Mouse (Mus musculus) fat pad, adult 2 months (tissue): ENCODE data around the gene Ptpn3.

ENCODE experiments used
- DNase-seq: peaks from one replicate; pipeline ENCODE4 v3.0.0-alpha.2; 2011; ENCODE audit warnings: low read depth, low spot score; ENCODE audit errors: extremely low read depth

Ptpn3 gene

DNA sequence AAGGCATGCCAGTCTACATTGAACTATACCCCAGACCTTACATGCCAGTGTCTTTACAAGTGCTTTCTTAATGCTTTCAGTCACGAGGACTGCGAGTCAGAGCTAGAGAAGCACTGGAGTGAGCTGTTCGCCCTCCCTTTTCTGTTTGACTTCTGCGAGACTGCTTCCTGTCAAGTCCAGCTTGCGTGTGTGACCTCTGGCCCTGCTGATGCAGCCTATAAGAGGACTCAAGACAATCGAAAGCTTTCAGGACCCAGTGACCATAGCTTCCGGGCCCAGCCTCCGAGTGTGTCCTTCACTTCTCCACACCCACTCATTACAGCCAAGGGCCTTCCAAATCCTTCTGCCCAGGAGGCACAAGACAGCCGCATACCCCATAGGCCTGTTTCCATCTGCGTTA lies 126.3 kb downstream of the Ptpn3 start:
- no peak for DNase-seq

DNA sequence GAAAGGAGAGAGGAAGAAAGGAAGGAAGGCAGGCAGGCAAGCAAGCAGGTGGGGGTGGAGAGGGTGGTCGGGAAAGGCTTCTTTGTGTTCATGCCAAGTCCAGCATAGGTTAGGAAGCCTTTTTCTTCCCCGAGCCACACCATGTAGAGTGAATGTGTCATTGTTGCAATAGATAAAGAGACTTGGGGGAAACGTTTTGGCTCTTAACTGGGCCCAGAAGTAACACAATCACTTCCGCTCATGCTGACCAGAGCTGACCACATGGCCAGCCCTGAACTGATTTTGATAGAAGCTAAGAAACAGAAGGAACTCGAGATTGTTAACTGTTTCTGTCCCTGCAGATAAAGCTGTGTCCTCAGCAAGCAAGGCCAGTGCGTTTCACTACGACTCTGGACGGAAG lies 128.8 kb downstream of the Ptpn3 start:
- DNase-seq, result no peak

DNA sequence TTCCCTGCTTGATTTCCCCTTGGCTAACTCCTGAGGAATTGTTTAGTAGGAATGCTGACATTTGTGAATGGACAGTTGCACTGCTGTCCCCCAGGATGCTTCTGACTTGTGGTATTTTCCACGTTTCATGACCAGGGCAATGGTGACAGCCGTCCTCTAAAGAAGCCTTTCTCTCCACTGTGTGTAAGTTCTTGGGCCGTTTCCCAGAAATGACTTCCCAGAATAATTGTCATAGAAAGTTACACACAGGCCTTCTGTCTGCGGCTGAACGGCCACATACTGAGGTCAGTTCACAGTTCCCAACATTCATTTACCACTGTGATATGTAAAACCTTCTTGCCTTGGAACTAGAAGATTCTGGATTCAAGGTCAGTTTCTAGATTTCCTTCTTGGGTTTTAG lies 129.8 kb downstream of the Ptpn3 start:
- DNase-seq, result no peak

DNA sequence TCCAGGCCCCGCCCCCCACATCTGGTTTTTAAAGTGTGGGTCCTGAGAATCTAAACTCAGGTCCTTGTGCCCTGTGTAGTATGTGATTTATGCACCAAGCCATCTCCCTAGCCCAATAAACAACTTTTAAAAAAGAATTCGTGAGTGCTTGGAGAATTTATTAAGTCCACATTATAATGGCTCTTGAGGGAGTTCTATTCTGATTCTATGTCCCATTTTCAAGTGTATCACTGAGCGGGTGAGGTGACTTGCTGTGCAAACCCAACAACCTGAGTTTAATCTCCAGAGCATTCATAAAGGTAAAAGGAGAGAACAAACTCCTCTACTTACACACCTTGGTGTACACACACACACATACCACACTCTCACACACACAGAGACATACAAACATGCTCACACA lies 133.0 kb downstream of the Ptpn3 start:
- DNase-seq, result no peak

DNA sequence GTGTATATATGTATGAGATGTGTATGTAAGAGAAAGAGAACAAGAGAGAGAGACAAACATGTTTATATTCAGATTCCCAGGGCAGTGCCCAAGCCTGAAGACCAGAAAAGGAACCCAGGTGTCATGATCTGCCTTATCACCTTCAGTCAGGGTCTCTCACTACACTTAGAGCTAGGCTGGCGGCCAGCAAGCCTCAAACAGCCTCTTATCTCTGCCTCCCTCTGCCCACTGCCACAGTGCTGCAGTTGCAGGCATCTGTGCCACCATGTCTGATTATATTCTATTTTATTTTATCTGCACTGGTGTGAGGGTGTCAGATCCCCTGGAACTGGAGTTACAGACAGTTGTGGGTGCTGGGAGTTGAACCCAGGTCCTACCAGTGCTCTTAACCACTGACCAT lies 133.4 kb downstream of the Ptpn3 start:
- no peak for DNase-seq

DNA sequence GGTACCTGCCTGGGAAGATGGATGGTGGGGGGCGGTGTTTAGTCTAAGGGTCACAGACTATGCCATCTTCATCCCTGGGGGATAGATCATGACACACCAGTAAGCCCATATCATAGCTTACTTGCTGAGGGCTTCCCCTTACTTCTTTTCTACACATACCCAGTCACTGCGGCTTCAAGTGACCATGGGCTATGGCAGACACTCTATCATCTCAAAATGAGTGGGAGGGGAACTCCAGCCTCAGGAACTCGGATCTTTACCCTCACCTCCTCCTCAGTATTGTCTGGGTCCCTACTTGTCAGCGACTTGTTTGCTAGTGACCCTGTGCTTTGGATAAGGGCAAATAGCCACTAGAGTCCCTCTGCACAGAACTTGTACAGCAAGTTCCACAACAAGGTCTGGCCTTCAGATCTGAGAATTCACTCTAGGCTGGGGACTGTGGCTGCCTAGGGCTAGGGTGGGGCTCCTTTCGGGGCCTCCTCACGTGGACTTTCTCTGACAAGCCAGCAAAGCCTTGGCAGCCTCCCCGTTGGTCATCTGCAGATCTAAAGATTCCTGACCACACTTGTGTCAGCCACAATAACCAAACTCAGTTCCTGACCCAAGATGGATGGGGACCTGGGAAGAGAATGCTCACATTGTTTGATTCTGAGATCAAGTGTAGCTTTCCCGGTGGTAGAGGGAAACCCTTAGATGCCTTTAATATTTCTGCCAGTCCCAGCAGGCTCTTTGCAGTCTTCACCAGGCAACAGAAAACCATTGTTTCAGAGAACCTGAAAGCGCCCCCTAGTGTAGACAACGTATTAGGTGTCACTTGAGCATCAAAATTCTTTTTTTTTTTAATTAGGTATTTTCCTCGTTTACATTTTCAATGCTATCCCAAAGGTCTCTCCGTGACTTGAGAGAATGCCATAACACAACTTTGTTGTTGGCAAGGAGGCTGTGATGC lies 134.4 kb downstream of the Ptpn3 start:
- no peak for DNase-seq

DNA sequence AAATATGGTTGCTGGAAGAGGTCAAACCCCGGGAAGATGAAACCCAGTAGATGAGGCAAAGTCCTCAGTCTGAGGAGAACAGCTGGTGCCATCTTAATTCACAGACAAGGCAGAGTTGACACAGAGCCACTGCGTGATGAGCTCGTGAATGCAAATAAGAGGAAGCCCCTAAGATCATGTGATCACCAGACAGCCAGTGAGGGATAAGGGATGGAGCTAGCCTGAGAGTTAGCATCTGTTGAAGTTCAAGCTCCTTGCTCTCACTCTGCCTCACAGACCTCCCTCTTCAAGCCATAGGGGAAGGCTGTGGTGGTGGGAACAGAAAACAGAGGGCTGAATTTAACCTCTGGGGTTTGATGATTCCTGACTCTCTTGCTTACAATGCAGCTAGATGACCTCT lies 136.0 kb downstream of the Ptpn3 start:
- no peak for DNase-seq

DNA sequence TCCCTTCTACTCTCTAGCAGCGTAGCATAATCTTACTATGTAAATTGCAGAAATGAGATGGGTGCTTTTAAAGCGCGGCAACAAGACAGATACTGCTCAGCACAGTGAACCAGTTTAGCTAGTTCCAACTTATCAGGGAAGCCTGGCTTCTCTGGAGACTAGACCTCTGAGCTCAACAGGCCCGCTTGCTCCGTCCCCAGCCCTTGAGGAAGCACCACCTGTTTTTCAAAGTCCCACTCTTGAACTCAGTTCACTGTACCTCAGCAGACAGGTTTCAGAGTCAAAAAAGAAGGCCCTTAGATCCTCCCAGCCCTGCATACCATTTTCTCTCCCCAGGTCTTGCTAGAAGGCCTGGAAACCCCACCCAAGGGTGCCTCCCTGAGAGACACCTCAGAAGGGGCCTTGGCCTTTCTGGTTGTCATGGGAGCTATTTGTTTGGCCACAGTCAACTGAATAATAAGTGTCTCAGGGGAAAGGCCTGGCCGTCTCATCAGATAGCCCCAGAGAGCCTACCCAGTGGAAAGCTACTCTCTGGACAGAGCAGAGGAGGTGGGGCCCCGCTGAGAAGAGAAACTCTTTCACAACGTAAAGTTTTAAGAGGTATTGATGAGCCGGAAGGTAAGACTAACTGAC lies 136.9 kb downstream of the Ptpn3 start:
- no peak for DNase-seq

DNA sequence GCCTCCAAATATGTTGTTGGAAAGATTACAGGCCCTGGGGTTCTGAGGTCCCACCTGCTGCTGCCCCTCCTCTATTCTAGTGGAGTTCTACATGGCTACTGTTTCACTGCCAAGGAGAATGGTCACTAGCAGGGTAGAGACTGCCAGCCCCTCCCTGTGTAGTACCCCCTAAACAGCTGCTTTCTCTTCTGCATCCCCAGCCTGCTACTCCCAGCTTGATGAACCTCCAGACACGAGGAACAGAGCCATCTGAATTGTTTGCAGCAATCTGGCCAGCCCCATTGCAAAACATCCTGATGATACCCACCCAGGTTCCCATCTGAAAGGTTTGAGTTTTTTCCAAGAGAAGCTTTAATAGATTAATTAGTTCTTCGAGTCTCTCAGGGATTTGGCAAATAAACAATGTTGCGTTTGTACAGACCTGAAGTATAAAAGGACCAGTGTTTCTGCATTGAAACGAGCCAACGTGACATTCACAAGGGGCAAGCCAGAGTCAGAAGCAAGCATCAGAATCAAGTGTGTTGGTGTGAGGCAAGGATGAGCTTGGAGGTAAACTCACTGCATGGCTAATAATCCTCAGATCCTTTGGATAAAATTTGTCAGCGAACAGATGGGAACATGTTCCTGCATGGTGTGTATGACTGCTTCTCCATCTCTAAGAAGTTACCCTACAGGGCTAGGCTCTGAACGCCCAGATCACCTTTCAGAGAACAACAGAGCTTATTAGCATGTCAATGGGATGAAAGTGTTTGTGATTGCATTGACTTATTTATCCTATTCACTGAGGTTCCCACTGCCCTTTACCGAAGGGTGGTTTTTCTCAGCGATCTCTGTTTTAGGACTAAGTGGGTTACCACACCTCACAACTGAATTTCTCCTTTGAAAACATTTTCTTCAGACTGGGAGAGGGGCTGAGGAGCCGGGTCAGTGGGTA lies 138.6 kb downstream of the Ptpn3 start:
- DNase-seq, result no peak

DNA sequence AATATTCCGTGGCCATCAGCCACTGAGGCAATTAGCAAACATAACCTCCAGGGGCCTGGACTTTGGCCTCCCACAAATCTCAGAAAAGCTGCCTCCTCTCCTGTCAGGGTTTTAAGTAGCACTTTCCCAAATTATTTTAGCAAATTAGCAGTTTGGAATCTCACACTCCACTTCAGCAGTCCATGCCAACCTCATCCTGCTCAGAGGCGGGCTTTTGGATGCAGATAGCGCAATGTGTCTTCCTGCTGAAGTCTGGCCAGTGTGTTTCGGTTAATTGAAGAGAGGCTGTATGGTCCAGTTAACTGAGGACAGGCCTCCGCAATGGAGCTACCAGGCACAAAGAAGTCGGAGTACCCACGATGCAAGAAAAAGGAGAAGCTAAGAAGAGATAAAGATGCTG lies 141.1 kb downstream of the Ptpn3 start:
- DNase-seq, result no peak

DNA sequence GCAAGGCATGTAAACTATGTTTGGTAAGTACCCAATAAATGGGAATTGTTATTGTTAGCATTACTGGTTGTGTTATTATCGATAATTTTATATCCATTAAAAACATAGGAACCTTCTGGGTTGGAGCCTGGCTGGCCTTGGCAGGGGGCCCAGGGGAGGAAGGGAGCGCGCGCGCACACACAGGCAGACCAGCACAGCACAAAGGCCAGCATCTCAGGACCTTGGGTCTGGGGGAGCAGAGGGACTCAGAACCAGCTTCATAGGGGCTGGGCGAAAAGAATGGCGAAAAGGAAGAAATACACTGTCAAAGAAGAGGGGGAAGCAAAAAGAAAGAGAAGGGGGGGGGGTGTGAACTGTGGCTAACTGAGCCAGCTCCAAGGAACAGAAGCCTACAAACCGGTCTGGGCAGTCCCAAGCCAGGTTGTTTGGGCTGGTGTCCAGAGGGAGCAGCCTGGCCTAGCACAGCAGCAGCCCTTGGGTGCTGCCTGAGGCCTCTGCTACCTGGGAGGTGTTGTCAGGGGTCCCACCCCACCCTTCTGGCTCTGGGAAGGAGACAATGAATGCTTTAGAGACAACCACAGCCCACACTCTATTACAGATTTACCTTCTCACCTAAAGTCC lies 145.0 kb downstream of the Ptpn3 start:
- no peak for DNase-seq

DNA sequence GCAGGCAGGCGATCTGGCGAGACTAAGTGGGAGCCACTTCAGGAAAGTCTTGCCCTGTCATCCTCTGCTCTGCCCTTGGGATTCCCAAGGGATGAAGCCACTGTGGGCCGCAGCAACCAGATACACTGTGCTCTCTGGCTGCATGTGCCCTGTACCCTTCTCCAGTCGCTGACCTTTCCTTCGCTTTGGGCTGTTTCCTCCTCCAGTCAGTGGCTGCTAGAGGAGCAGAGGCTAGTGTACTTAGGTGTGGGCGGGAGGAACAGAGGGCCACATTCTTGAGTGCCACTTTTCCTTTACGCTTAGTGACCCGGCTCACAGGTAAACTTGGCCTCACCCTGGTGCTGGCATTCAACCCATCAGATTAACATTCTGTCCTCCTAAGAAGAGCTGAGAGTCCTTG lies 147.8 kb downstream of the Ptpn3 start:
- peak; percentile 95 for DNase-seq

DNA sequence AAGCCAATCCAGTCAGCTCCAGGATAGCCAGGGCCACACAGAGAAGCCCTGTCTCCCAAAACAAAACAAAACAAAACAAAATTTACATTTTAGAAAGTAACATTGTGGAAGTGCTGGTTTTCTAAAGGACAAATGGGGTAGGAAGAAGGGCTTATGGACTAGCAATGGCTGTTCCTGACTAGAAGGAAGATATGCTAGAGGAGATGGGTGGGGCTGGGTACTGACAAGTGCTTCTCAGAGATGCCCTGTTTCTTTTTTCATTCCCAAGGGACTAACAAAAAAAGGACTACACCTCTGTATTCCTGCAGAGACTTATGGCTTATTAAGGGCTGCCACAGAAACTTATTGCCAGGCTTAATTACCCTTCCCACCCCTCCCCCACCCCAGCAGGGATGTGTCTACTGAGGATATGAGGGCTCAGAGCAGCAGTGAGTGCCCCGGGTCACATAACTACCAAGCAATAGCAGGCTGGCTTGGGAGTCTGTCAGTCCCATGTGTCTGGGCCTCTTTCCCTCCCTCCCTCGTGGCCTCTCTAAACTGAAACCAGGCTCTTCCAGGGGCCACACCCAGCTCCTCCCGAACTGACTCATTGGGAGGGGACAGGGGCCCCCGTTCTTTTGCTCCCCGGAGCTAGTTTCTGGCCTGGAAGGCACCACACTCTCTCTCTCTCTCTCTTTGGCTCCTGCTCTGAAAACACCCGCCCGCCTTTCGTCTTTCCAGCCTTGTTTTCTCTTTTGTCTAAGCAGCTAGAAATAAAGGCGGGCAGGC lies 148.4 kb downstream of the Ptpn3 start:
- no peak for DNase-seq

DNA sequence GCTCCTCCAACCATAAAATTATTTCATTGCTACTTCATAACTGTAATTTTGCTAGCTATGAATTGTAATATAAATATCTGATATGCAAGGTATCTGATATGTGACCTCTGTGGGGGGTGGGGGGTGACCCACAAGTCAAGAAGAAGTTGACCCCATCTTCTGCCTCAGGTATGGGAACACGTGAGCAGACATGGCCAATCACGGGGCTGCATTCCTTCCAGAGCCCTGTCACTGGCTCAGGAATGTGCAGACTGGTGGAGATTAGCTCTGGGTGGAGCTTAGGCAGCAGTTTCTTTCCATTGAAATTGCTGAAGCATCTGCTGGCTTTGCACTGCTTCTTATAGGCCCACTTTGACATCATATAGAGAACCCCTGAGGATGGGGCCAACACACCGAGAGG lies 153.5 kb downstream of the Ptpn3 start:
- DNase-seq, result no peak

DNA sequence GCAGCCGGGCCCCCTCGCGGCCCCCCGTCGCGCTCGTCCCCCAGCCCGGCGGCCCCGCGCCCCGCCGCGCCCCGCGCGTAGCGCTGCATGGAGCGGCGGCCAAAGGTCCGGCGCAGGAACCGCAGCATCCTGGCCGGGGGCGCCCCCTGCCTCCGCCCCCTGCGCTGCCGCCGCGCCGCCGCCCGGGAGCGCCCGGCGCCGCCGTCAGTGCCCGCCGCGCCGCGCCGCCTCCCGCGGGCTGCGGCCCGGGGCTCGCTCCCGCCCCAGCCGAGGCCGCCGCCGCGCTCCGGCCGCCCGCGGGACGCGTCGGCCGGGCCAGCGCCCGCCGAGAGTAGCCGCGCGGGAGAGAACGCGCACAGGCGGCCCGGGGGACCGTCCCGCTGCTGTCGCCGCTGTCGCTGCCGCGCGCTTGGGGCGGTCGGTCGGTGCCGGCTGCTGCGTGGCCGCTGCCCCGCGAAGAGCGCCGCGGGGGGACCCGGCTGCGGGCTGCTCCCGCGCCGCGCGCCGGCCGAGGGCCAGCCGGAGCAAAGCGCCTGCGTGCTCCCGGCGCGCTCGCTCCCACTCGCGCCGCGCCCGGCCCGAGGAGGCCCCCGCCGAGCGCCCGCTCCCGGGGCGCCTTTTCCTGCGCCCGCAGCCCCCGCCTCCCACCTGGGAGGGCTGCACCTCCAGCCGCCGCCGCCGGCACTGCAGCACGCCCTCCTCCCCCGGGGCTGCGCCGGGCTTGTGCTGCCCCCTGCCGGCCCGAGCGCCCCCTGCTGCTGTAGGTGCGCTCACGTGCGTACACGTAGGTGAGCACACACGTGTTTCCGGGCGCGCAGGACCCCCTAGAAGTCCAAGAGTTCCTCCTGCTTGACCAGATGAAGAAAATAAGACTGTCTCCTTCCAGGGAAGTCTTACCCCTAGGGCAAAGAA lies 158.4 kb downstream of the Ptpn3 start, which contains the start of gene Epb41l4b:
Epb41l4b (minus strand) TSS at position 412 of the 912 bp plus-strand sequence.
- no peak for DNase-seq

DNA sequence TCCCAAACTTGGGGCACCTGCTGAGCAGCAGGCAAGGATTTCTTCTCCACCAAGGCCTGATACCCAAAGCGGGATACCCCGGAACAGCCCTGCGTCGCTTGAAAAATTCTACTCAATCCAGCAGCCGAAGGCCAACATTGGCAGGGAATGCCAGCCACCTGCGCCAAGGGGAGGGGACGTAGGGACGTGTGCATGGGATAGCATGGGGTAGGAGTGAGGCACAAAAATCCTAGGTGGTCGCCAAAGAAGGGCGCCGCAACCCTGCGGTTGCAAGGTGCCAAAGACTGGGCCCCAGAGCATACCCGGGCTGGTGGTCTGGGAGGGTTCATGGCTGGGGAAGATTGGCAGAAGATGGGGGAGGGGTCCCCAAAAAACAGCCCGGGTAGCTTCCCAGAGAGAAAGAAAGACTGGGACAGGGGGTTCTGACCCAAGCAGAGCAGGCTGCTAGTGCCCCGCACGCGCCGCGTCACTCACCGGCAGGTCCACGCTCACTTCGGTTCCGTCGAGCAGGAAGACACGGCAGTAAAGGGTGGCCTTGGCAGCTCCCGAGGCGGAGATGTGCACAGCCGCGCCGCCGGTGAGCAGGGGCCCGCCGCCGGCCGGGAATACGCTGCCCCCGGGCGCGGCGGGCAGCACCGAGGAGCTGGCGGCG lies 159.1 kb downstream of the Ptpn3 start:
- DNase-seq, result no peak

DNA sequence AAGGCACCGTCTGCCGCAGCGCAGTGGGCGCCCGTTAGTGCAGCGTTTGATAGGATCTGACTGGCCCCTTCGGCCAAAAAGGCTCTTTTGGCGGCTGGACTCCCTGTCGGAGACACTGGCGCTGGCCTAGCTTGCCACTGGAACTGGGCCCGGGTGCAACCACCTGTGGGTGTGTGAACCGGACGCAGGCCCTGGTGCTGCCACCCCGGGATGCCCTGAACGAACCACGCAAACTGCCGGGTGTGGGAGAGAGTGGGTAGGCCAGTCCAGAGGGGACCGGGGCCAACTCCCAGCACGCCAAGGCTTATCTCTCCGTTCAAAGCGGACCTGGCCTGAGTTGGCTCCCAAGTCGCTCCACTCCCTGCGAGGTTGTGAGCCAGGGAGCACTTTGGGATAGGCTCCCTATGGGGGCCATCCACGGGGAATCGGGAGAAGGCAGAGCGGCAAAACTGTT lies 159.7 kb downstream of the Ptpn3 start:
- no peak for DNase-seq

DNA sequence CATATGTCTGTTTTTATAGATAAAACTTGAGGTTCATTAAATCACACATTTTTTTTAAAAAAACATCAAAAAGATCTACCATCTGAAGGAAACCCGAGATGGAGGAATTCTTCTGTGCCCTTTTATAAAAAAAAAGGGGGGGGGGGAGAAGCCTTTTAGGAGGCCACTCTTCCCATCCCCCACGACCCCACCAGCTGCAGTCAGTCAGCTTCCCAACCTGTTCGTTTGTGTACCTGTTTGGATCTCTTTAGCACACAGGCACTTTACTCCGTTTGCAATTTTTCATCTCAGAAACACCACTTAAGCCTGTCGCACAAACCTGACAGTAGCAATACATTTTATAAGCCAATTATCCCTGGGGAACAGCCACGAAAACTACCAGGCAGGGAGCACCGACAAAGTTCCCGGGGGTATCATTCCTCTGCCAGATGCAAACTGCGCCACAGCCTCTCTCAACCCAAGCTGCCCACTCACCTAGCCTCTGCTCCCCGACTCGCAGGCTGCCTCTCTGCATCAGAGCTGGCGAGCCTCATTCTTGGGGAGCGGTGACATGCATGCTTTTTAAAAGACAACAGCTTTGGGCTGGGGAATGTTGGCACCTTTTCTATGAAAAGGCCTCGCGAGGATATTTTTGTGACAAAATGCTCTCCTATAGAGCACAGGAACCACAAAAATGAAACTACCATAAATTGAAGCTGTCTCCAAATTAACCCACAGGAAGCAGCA lies 160.5 kb downstream of the Ptpn3 start:
- DNase-seq, result no peak
